Mouse (Mus musculus): ENCODE data around the gene Camk1d. TPM values are rescaled to one million over a fixed set of nuclear protein-coding genes. Genes with fewer than 3 reads are reported as not detected.

The Camk1d gene
- total and polyA plus RNA-seq, 3 experiments = 2.6 to 10.8 (median 6.8) TPM

GRCm38 (mm10) chr2:5641678-5642077, 72.6 kb downstream of the Camk1d start:
- peaks cover 21% of the 10 kb centered on the region for H3K27me3 ChIP-seq (ENCODE audit: insufficient read depth, low read length)
- H3K4me3 ChIP-seq (ENCODE audit: low read depth, low read length) = no peak overlapping the region
- DNase-seq (ENCODE audit: low spot score) = no peak
- ATAC-seq (ENCODE audit: extremely low read depth, insufficient number of reproducible peaks, low FRiP score, poor library complexity, severe bottlenecking) = no peak
- H3K36me3 ChIP-seq (replicated peaks) = no peaks in the 10 kb centered on the region
- TF ChIP-seq TAL1 (conservative IDR thresholded peaks at IDR 0.05; ENCODE audit: low read depth, low read length) (no peak), CTCF (IDR thresholded peaks at IDR 0.05; ENCODE audit: low read depth, low read length) (no peak), GATA1 (IDR thresholded peaks at IDR 0.05; ENCODE audit: borderline replicate concordance, low read length) (no peak), POLR2AphosphoS5 (IDR thresholded peaks at IDR 0.05; ENCODE audit: insufficient replicate concordance, low read depth, low read length) (no peak), GATA2 (IDR thresholded peaks at IDR 0.05; ENCODE audit: borderline replicate concordance, low read depth, low read length) (no peak)
- H3K4me1 ChIP-seq (ENCODE audit: insufficient read depth, low read depth, low read length) = peaks cover 8% of the 10 kb centered on the region
- H3K9me3 ChIP-seq (replicated peaks) = no peaks in the 10 kb centered on the region

- Histone ChIP-seq H3K9me3 (replicated peaks) (no peaks in the 10 kb centered on the region), H3K27me3 (ENCODE audit: insufficient read depth, low read length) (peaks cover 21% of the 10 kb centered on the region), H3K4me1 (ENCODE audit: insufficient read depth, low read depth, low read length) (peaks cover 8% of the 10 kb centered on the region), H3K4me3 (ENCODE audit: low read depth, low read length) (no peak overlapping the region), H3K36me3 (replicated peaks) (no peaks in the 10 kb centered on the region)
- TF ChIP-seq TAL1 (conservative IDR thresholded peaks at IDR 0.05; ENCODE audit: low read depth, low read length) (no peak), GATA2 (IDR thresholded peaks at IDR 0.05; ENCODE audit: borderline replicate concordance, low read depth, low read length) (no peak), POLR2AphosphoS5 (IDR thresholded peaks at IDR 0.05; ENCODE audit: insufficient replicate concordance, low read depth, low read length) (no peak)
- ATAC-seq (ENCODE audit: extremely low read depth, insufficient number of reproducible peaks, low FRiP score, poor library complexity, severe bottlenecking) (no peak), DNase-seq (ENCODE audit: low spot score) (no peak)
These were observed 73.7 kb downstream of the Camk1d start for GRCm38 (mm10) chr2:5640586-5640985.

GRCm38 (mm10) chr2:5636801-5637742, 77.2 kb downstream of the Camk1d start:
- no peak for ATAC-seq (ENCODE audit: extremely low read depth, insufficient number of reproducible peaks, low FRiP score, poor library complexity, severe bottlenecking)
- Histone ChIP-seq H3K27me3 (ENCODE audit: insufficient read depth, low read length) (peaks cover 12% of the 10 kb centered on the region), H3K4me3 (ENCODE audit: low read depth, low read length) (no peak overlapping the region), H3K36me3 (replicated peaks) (no peaks in the 10 kb centered on the region), H3K4me1 (ENCODE audit: insufficient read depth, low read depth, low read length) (peaks cover 2% of the 10 kb centered on the region; the same call in 1 of the 2 replicates), H3K9me3 (replicated peaks) (no peaks in the 10 kb centered on the region)
- no peak for DNase-seq (ENCODE audit: low spot score)
- TF ChIP-seq GATA1 (IDR thresholded peaks at IDR 0.05; ENCODE audit: borderline replicate concordance, low read length) (no peak), CTCF (IDR thresholded peaks at IDR 0.05; ENCODE audit: low read depth, low read length) (no peak), GATA2 (IDR thresholded peaks at IDR 0.05; ENCODE audit: borderline replicate concordance, low read depth, low read length) (no peak)

- peaks cover 5% of the 10 kb centered on the region; the same call in 1 of the 2 replicates for H3K4me1 ChIP-seq (ENCODE audit: insufficient read depth, low read depth, low read length)
These were observed 82.0 kb downstream of the Camk1d start for GRCm38 (mm10) chr2:5632355-5632684.

GRCm38 (mm10) chr2:5631676-5632354, 82.5 kb downstream of the Camk1d start:
- H3K9me3 ChIP-seq (replicated peaks) = no peaks in the 10 kb centered on the region
- peaks cover 1% of the 10 kb centered on the region for H3K27me3 ChIP-seq (ENCODE audit: insufficient read depth, low read length)
- ATAC-seq (ENCODE audit: extremely low read depth, insufficient number of reproducible peaks, low FRiP score, poor library complexity, severe bottlenecking) (no peak), DNase-seq (ENCODE audit: low spot score) (no peak)
- peaks cover 5% of the 10 kb centered on the region; the same call in 1 of the 2 replicates for H3K4me1 ChIP-seq (ENCODE audit: insufficient read depth, low read depth, low read length)
- TF ChIP-seq GATA2 (IDR thresholded peaks at IDR 0.05; ENCODE audit: borderline replicate concordance, low read depth, low read length) (no peak), POLR2AphosphoS5 (IDR thresholded peaks at IDR 0.05; ENCODE audit: insufficient replicate concordance, low read depth, low read length) (no peak), TAL1 (conservative IDR thresholded peaks at IDR 0.05; ENCODE audit: low read depth, low read length) (no peak), CTCF (IDR thresholded peaks at IDR 0.05; ENCODE audit: low read depth, low read length) (no peak), GATA1 (IDR thresholded peaks at IDR 0.05; ENCODE audit: borderline replicate concordance, low read length) (no peak)
- H3K4me3 ChIP-seq (ENCODE audit: low read depth, low read length) = no peak overlapping the region
- no peaks in the 10 kb centered on the region for H3K36me3 ChIP-seq (replicated peaks)

More at GRCm38 (mm10) chr2:5632355-5632684, 82.0 kb downstream of the Camk1d start:
- H3K4me3 ChIP-seq (ENCODE audit: low read depth, low read length) = no peak overlapping the region
- H3K27me3 ChIP-seq (ENCODE audit: insufficient read depth, low read length) = peaks cover 6% of the 10 kb centered on the region
- no peaks in the 10 kb centered on the region for H3K9me3 ChIP-seq (replicated peaks)
- H3K36me3 ChIP-seq (replicated peaks) = no peaks in the 10 kb centered on the region
- no peak for TF ChIP-seq POLR2AphosphoS5 (IDR thresholded peaks at IDR 0.05; ENCODE audit: insufficient replicate concordance, low read depth, low read length)
- no peak for TF ChIP-seq CTCF (IDR thresholded peaks at IDR 0.05; ENCODE audit: low read depth, low read length)
- no peak for TF ChIP-seq GATA1 (IDR thresholded peaks at IDR 0.05; ENCODE audit: borderline replicate concordance, low read length)
- TF ChIP-seq TAL1 (conservative IDR thresholded peaks at IDR 0.05; ENCODE audit: low read depth, low read length) = no peak
- no peak for TF ChIP-seq GATA2 (IDR thresholded peaks at IDR 0.05; ENCODE audit: borderline replicate concordance, low read depth, low read length)
- DNase-seq (ENCODE audit: low spot score) = no peak
- ATAC-seq (ENCODE audit: extremely low read depth, insufficient number of reproducible peaks, low FRiP score, poor library complexity, severe bottlenecking) = no peak

GRCm38 (mm10) chr2:5630710-5631109, 83.6 kb downstream of the Camk1d start:
- no peak for DNase-seq (ENCODE audit: low spot score)
- no peaks in the 10 kb centered on the region for H3K9me3 ChIP-seq (replicated peaks)

More at GRCm38 (mm10) chr2:5630710-5631109, 83.6 kb downstream of the Camk1d start:
- Histone ChIP-seq H3K36me3 (replicated peaks) (no peaks in the 10 kb centered on the region), H3K27me3 (ENCODE audit: insufficient read depth, low read length) (no peaks in the 10 kb centered on the region), H3K4me3 (ENCODE audit: low read depth, low read length) (no peak overlapping the region), H3K4me1 (ENCODE audit: insufficient read depth, low read depth, low read length) (peaks cover 5% of the 10 kb centered on the region; the same call in 1 of the 2 replicates)
- ATAC-seq (ENCODE audit: extremely low read depth, insufficient number of reproducible peaks, low FRiP score, poor library complexity, severe bottlenecking) = no peak
- TF ChIP-seq GATA1 (IDR thresholded peaks at IDR 0.05; ENCODE audit: borderline replicate concordance, low read length) (no peak), POLR2AphosphoS5 (IDR thresholded peaks at IDR 0.05; ENCODE audit: insufficient replicate concordance, low read depth, low read length) (no peak), CTCF (IDR thresholded peaks at IDR 0.05; ENCODE audit: low read depth, low read length) (no peak), TAL1 (conservative IDR thresholded peaks at IDR 0.05; ENCODE audit: low read depth, low read length) (no peak)
